8 mouse cellular contexts compared by ENCODE assay signal in the genomic region with DNA sequence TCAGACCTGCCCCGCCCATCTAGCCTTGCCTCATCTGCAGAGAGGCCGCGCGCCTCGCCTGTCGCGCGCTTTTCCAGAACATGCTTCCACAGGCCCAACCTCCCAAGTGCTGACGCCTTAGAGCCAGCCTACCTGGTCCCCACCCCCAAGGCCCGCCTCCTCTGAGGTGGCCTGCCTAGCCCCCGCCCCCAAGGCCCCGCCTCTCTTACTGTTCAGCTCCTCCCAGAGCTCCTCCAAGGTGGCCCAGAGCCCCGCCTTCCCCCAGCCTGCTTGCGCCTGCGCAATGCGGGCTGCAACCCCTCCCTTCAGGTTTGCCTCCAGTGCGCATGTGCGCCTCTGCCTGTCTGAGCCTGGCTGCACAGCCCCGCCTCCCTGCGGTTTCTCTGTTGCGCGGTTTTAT. TPM values are rescaled to one million over a fixed set of nuclear protein-coding genes. Genes with fewer than 3 reads are reported as not detected.
DNase-seq lines count a peak whose midpoint lies in the region.

No protein-coding gene starts in this region.

- DNase-seq in adrenal gland, adult 2 months: peak; percentile 98
- peak; percentile 87 for DNase-seq in embryo, embryonic 11.5 days (ENCODE audit: low read depth, low spot score)
- DNase-seq in gastrocnemius, postnatal 14 days: peak; percentile 96
- DNase-seq in induced T-regulatory cell, adult 2 months (ENCODE audit: low read depth): peak; percentile 54
- peak; percentile 92 to 94 for DNase-seq in left cerebral cortex, adult 18-20 months (ENCODE audit: low spot score in 2 of 2)
- DNase-seq in lung, postnatal 25 days (ENCODE audit: low spot score): peak; percentile 94
- DNase-seq in ovary, postnatal 36 days (ENCODE audit: low spot score): peak; percentile 96
- DNase-seq in thymus, postnatal 10 days (ENCODE audit: low spot score in 2 of 2): peak; percentile 77 to 81

- intact Hi-C loops in gastrocnemius, postnatal 14 days (cut with DNase I; ENCODE audit: low total_unique reads): no loop called here

RNA-seq across cellular contexts. Expression of gene Peg10, which starts 2.0 kb away (rescaled TPM):
- total RNA-seq in adrenal gland, adult 2 months (2021): 100 to 1,000 TPM; 220 to 417 TPM
- polyA plus RNA-seq in adrenal gland, adult 2 months (2012; rRNA removed): 102 and 152 TPM in 2 replicates
- total RNA-seq in gastrocnemius, postnatal 14 days (2021): 10 to 100 TPM in 1 of 2 experiments, 1 to 10 TPM in 1; 8.6 to 12.3 TPM
- total RNA-seq in left cerebral cortex, adult 18-20 months (2021): 10 to 100 TPM; 11.6 to 13.7 TPM

RNA-seq across cellular contexts. Expression of gene Sgce, which starts 2.1 kb away (rescaled TPM):
- 10 to 100 TPM; 73.3 to 75.4 TPM for total RNA-seq in adrenal gland, adult 2 months (2021)
- polyA plus RNA-seq in adrenal gland, adult 2 months (2012; rRNA removed): 10.3 and 11.9 TPM in 2 replicates
- total RNA-seq in gastrocnemius, postnatal 14 days (2021): 10 to 100 TPM; 22.3 to 26.4 TPM
- 10 to 100 TPM; 34.0 TPM for total RNA-seq in left cerebral cortex, adult 18-20 months (2021)

Comparison
In these comparisons a context has a peak if more than half of its experiments do, and no peak if none do; other contexts are left out.
1. Peak in every context shown above with its lines: DNase-seq.
2. RNA of gene Peg10, which starts 2.0 kb away (total RNA-seq): 220 to 417 TPM in adrenal gland, adult 2 months; 11.6 to 13.7 TPM in left cerebral cortex, adult 18-20 months and 8.6 to 12.3 TPM in gastrocnemius, postnatal 14 days; every median in the first group is over 10 times any median in the second.